Mouse (Mus musculus): Measurements from ENCODE around the gene Klhl10.

The Klhl10 gene

GRCm38 (mm10) chr11:100457711-100458110 is 16.0 kb downstream of the Klhl10 start:
- no peak for DNase-seq (ENCODE audit: low spot score in 2 of 2)

- peak in 1 of 2 experiments; percentile 50 for DNase-seq (ENCODE audit: low spot score in 2 of 2)
Observed at GRCm38 (mm10) chr11:100462699-100463098, 21.0 kb downstream of the Klhl10 start.

GRCm38 (mm10) chr11:100465229-100465792 is 23.6 kb downstream of the Klhl10 start:
- DNase-seq (ENCODE audit: low spot score in 2 of 2) = no peak

GRCm38 (mm10) chr11:100465833-100466232 is 24.1 kb downstream of the Klhl10 start:
- no peak for DNase-seq (ENCODE audit: low spot score in 2 of 2)

GRCm38 (mm10) chr11:100471352-100472196 is 29.9 kb downstream of the Klhl10 start:
- peak in 1 of 2 experiments; percentile 25 for DNase-seq (ENCODE audit: low spot score in 2 of 2)

- peak; percentile 91 to 94 for DNase-seq (ENCODE audit: low spot score in 2 of 2)
Observed at GRCm38 (mm10) chr11:100472197-100472934, 30.6 kb downstream of the Klhl10 start, which contains the start of gene Klhl11. Gene Klhl11 (minus strand): TSS chr11:100472741.

GRCm38 (mm10) chr11:100472935-100473295 is 31.2 kb downstream of the Klhl10 start:
- no peak for DNase-seq (ENCODE audit: low spot score in 2 of 2)

- no peak for DNase-seq (ENCODE audit: low spot score in 2 of 2)
Observed at GRCm38 (mm10) chr11:100476281-100476680, 34.6 kb downstream of the Klhl10 start.

GRCm38 (mm10) chr11:100479152-100479551 is 37.4 kb downstream of the Klhl10 start:
- no peak for DNase-seq (ENCODE audit: low spot score in 2 of 2)

GRCm38 (mm10) chr11:100484461-100484860 is 42.7 kb downstream of the Klhl10 start:
- DNase-seq (ENCODE audit: low spot score in 2 of 2) = no peak

- no peak for DNase-seq (ENCODE audit: low spot score in 2 of 2)
Observed at GRCm38 (mm10) chr11:100485801-100486538, 44.3 kb downstream of the Klhl10 start.

- DNase-seq (ENCODE audit: low spot score in 2 of 2) = no peak
Observed at GRCm38 (mm10) chr11:100490951-100491350, 49.2 kb downstream of the Klhl10 start.

GRCm38 (mm10) chr11:100493771-100494170 is 52.1 kb downstream of the Klhl10 start:
- no peak for DNase-seq (ENCODE audit: low spot score in 2 of 2)

- no peak for DNase-seq (ENCODE audit: low spot score in 2 of 2)
Observed at GRCm38 (mm10) chr11:100500241-100500640, 58.5 kb downstream of the Klhl10 start.

- DNase-seq (ENCODE audit: low spot score in 2 of 2) = no peak
Observed at GRCm38 (mm10) chr11:100500651-100501050, 58.9 kb downstream of the Klhl10 start.

GRCm38 (mm10) chr11:100501321-100501720 is 59.6 kb downstream of the Klhl10 start:
- DNase-seq (ENCODE audit: low spot score in 2 of 2) = no peak

GRCm38 (mm10) chr11:100504990-100505660 is 63.4 kb downstream of the Klhl10 start:
- no peak for DNase-seq (ENCODE audit: low spot score in 2 of 2)

- no peak for DNase-seq (ENCODE audit: low spot score in 2 of 2)
Observed at GRCm38 (mm10) chr11:100505997-100506396, 64.3 kb downstream of the Klhl10 start.

Data from frontal cortex, postnatal 36 days (tissue).